15 mouse cellular contexts compared by ENCODE assay signal in the genomic region with DNA sequence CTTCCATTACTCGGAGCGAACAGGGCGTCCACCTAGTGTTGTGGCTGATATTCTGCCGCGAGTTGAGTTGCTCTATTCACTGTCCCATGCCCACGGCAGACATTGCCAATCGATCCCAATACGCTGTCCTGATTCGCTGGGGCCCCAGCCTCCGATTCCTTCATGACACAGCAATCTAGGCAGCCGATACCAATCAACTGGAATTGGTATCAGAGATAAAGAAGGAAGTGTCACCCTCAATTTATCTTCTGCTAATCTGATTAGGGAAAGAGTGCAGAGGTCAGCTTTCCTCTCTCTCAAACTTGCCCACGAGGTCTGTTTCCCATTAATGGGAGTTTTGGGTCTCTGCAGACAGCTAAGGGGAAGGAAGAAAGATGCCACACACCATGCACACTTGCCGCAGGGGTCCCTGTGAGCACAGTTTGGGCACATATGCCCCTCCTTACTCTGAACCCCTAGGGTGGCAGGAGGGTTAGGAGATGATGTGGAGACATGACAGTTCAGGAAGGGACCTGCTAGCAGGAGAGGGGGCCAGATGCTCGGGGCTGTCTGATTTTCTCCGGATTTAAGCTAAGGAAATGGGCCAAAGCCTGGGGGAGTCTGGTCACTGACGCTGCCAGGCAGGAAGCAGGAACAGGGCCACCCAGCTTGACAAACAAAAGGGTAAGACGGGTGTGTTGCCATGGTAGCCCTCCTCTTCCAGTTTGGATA.
A peak's percentile ranks its signal among the peaks of the same experiment; 100 is the strongest.
DNase-seq lines count a peak whose midpoint lies in the region; ATAC-seq lines count a peak whose summit lies in the region.
"Had no signal": no experiment of that assay in that cellular context is flagged by ENCODE, and none has a peak within 500 bp of the region (broad histone marks: within the 10 kb centered on the region; RNA-seq: fewer than 3 reads in every experiment).

No protein-coding gene starts in this region.

- no peak overlapping the region for H3K9ac ChIP-seq in midbrain, embryonic 16.5 days (ENCODE audit: low read depth, low read length)
- no peak overlapping the region for H3K9ac ChIP-seq in hindbrain, embryonic 16.5 days (ENCODE audit: low read depth, low read length)
- H3K9ac ChIP-seq: stomach, embryonic 15.5 days had no signal

- H3K27ac ChIP-seq in midbrain, embryonic 10.5 days (replicated peaks) = peak overlapping the region; percentile 73
- no peak overlapping the region for H3K27ac ChIP-seq in midbrain, embryonic 16.5 days (ENCODE audit: low read length)
- no peak overlapping the region for H3K27ac ChIP-seq in hindbrain, embryonic 16.5 days (ENCODE audit: low read depth, low read length)
- H3K27ac ChIP-seq: stomach, embryonic 15.5 days had no signal

- DNase-seq in cerebellum, postnatal 14 days = peak; percentile 25 to 34
- no peak for DNase-seq in cerebellum, adult 18-20 months
- peak; percentile 70 for DNase-seq in midbrain, embryonic 10.5 days (ENCODE audit: low spot score)
- peak; percentile 77 for DNase-seq in retina, embryonic 14.5 days (ENCODE audit: low spot score)
- DNase-seq in adipocyte (ENCODE audit: low spot score) = no peak
- no peak for DNase-seq in layer of hippocampus, postnatal 36 days
- DNase-seq: adrenal gland, postnatal 36 days; gastrocnemius, postnatal 10 days; kidney, postnatal 10 days; lung, adult 2 months; thymus, postnatal 36 days had no signal

- 41% methylated on average over 17 of the region's 17 CpGs for WGBS in midbrain, embryonic 10.5 days
- WGBS in midbrain, embryonic 16.5 days = 31% methylated on average over 17 of the region's 17 CpGs
- WGBS in hindbrain, embryonic 16.5 days = 44% methylated on average over 17 of the region's 17 CpGs

- peaks cover 42% of the 10 kb centered on the region for H3K4me1 ChIP-seq in midbrain, embryonic 10.5 days
- no peaks in the 10 kb centered on the region for H3K4me1 ChIP-seq in midbrain, embryonic 16.5 days (ENCODE audit: control insufficient read depth, insufficient read depth, low read length)
- peaks cover 3% of the 10 kb centered on the region; the same call in 1 of the 2 replicates for H3K4me1 ChIP-seq in hindbrain, embryonic 16.5 days (ENCODE audit: control insufficient read depth, insufficient read depth, low read depth, low read length)
- H3K4me1 ChIP-seq: stomach, embryonic 15.5 days had no signal

- peaks cover 22% of the 10 kb centered on the region for H3K27me3 ChIP-seq in midbrain, embryonic 10.5 days (ENCODE audit: low read depth, poor library complexity, severe bottlenecking)
- no peaks in the 10 kb centered on the region for H3K27me3 ChIP-seq in midbrain, embryonic 16.5 days (ENCODE audit: control insufficient read depth, insufficient read depth, low read depth, low read length)
- H3K27me3 ChIP-seq in hindbrain, embryonic 16.5 days (replicated peaks; ENCODE audit: control insufficient read depth, insufficient read depth, low read length) = no peaks in the 10 kb centered on the region
- H3K27me3 ChIP-seq: stomach, embryonic 15.5 days had no signal

- no peaks in the 10 kb centered on the region for H3K36me3 ChIP-seq in midbrain, embryonic 10.5 days
- no peaks in the 10 kb centered on the region for H3K36me3 ChIP-seq in midbrain, embryonic 16.5 days (ENCODE audit: control insufficient read depth, insufficient read depth, low read length)
- H3K36me3 ChIP-seq in hindbrain, embryonic 16.5 days (ENCODE audit: control insufficient read depth, insufficient read depth, low read length) = no peaks in the 10 kb centered on the region
- H3K36me3 ChIP-seq: stomach, embryonic 15.5 days had no signal

- no peak overlapping the region for H3K4me3 ChIP-seq in midbrain, embryonic 10.5 days
- H3K4me3 ChIP-seq in midbrain, embryonic 16.5 days (ENCODE audit: low read depth, low read length) = no peak overlapping the region
- H3K4me3 ChIP-seq in hindbrain, embryonic 16.5 days (ENCODE audit: low read length) = no peak overlapping the region
- H3K4me3 ChIP-seq: stomach, embryonic 15.5 days had no signal

- no peak for ATAC-seq in midbrain, embryonic 16.5 days
- ATAC-seq in hindbrain, embryonic 16.5 days = peak; percentile 55; the same call in 1 of the 2 replicates
- ATAC-seq: inflammation-experienced regulatory T-cells, adult 6 months had no signal

- no peaks in the 10 kb centered on the region; the same call in 1 of the 2 replicates for H3K9me3 ChIP-seq in midbrain, embryonic 10.5 days (replicated peaks)
- H3K9me3 ChIP-seq in midbrain, embryonic 16.5 days (replicated peaks; ENCODE audit: control insufficient read depth, low read length, poor library complexity, severe bottlenecking) = no peaks in the 10 kb centered on the region
- no peaks in the 10 kb centered on the region for H3K9me3 ChIP-seq in hindbrain, embryonic 16.5 days (ENCODE audit: control insufficient read depth, low read length)
- H3K9me3 ChIP-seq: stomach, embryonic 15.5 days had no signal

- no peak overlapping the region for H3K4me2 ChIP-seq in midbrain, embryonic 16.5 days (ENCODE audit: low read length)
- no peak overlapping the region for H3K4me2 ChIP-seq in hindbrain, embryonic 16.5 days (ENCODE audit: low read length)
- H3K4me2 ChIP-seq: stomach, embryonic 15.5 days had no signal

Comparison
In these comparisons a context has a peak if more than half of its experiments do, and no peak if none do; other contexts are left out.
1. DNase-seq: peak in cerebellum, postnatal 14 days (2 of 2), midbrain, embryonic 10.5 days (single experiment) and retina, embryonic 14.5 days (single experiment); none in cerebellum, adult 18-20 months (0 of 2), adipocyte (single experiment) and layer of hippocampus, postnatal 36 days (0 of 2).